Comparison of ENCODE assay signal across 11 mouse cellular contexts in the genomic region with DNA sequence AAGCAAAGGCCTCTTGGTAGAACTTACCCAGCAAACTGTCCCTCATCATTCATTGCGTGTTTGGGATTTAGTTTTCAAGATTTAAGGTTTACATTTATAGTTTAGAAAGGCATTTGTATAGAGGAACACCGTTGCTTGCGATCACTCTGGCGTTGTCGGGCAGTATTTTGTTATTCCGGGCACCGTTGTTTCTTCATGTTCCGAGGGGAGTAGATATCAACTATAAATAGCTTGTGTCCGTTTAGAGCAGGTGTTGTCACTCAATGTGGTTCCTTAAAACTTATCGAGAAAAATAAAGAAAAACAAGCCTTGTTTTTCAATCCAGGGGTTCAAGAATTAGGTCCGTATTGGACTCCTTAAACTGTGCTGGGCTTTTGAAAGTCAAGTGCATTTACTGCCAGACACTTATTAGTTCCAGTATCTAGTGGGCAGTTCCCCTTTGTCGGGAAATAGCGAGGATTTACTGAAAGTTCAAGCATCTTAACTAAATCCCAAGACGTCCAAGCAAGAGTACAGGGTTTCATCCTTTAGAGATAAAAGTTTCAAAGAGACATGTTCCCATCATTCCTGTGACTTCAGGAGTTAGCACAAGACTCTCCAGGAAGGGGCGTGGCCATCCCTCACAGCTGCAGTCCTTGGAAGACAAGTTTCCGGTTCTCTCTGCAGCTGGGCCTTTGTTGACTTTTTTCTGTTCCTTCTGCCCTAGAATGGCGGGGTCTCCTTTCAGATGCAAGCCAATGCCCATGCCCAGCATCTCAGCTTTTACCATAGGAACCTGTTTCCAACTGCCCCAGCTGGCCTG. TPM values are rescaled to one million over a fixed set of nuclear protein-coding genes. Genes with fewer than 3 reads are reported as not detected.
DNase-seq lines count a peak whose midpoint lies in the region; ATAC-seq lines count a peak whose summit lies in the region.
"Had no signal": no experiment of that assay in that cellular context is flagged by ENCODE, and none has a peak within 500 bp of the region (broad histone marks: within the 10 kb centered on the region; RNA-seq: fewer than 3 reads in every experiment).

No protein-coding gene starts in this region.

- H3K27me3 ChIP-seq in megakaryocyte, embryonic 14.5 days (replicated peaks) = no peaks in the 10 kb centered on the region

- peak overlapping the region; percentile 98 for H3K4me3 ChIP-seq in megakaryocyte, embryonic 14.5 days (replicated peaks)

- H3K9me3 ChIP-seq in megakaryocyte, embryonic 14.5 days = peaks cover 7% of the 10 kb centered on the region; the same call in 1 of the 2 replicates
- H3K9me3 ChIP-seq: forebrain, embryonic 10.5 days had no signal

- peaks cover 76% of the 10 kb centered on the region for H3K4me1 ChIP-seq in megakaryocyte, embryonic 14.5 days

- 61% methylated on average over 17 of the region's 17 CpGs for WGBS in large intestine, adult 2 months

- peaks cover 48% of the 10 kb centered on the region for H3K36me3 ChIP-seq in megakaryocyte, embryonic 14.5 days (replicated peaks; ENCODE audit: low read length)
- H3K36me3 ChIP-seq: forebrain, embryonic 10.5 days had no signal

- ATAC-seq in megakaryocyte, adult 5-6 weeks (ENCODE audit: poor library complexity, severe bottlenecking) = no peak

- DNase-seq in embryo, embryonic 10.5 days (ENCODE audit: low spot score) = peak; percentile 60
- peak; percentile 37 for DNase-seq in large intestine, adult 2 months (ENCODE audit: low read depth, low spot score)
- DNase-seq in thymus, postnatal 0 days (ENCODE audit: low spot score) = peak; percentile 84
- no peak for DNase-seq in right cerebral cortex, postnatal 4 days
- no peak for DNase-seq in yolk sac, embryonic 10.5 days (ENCODE audit: low spot score)
- no peak for DNase-seq in cerebellum, adult 18-20 months
- DNase-seq: right cerebral cortex, postnatal 14 days had no signal

RNA-seq across cellular contexts. Expression of gene Syk, which starts 1.9 kb away (rescaled TPM):
- polyA plus RNA-seq in megakaryocyte, embryonic 14.5 days (2012; ENCODE audit: insufficient read depth, low replicate concordance) = 33.3 and 55.7 TPM in 2 replicates
- total RNA-seq in megakaryocyte, adult 5-6 weeks (2015) = 87.8 and 90.2 TPM in 2 replicates
- total RNA-seq in megakaryocyte, adult 5-6 weeks (2017) = 157 and 178 TPM in 2 replicates
- 16.9 and 20.0 TPM in 2 replicates for polyA plus RNA-seq in large intestine, adult 2 months (2012; rRNA removed)
- polyA plus RNA-seq in thymus, postnatal 0 days (2015; fragmentation: Nextera tagmentation; extraction: Ambion mirVana) = 7.6 and 8.9 TPM in 2 replicates

RNA-seq across cellular contexts. Expression of gene Diras2, which starts 53.8 kb away (rescaled TPM):
- polyA plus RNA-seq in megakaryocyte, embryonic 14.5 days (2012; ENCODE audit: insufficient read depth, low replicate concordance) = 1.3 TPM in 1 of 2 replicates, not detected in the other
- 0.30 and 0.54 TPM in 2 replicates for total RNA-seq in megakaryocyte, adult 5-6 weeks (2015)
- 0.04 TPM in 1 of 2 replicates, not detected in the other for total RNA-seq in megakaryocyte, adult 5-6 weeks (2017)
- 0.82 and 0.89 TPM in 2 replicates for polyA plus RNA-seq in large intestine, adult 2 months (2012; rRNA removed)
- polyA plus RNA-seq in thymus, postnatal 0 days (2015; fragmentation: Nextera tagmentation; extraction: Ambion mirVana) = 3.4 and 3.6 TPM in 2 replicates
- total RNA-seq: liver, adult 2 months had no signal

Comparison
In these comparisons a context has a peak if more than half of its experiments do, and no peak if none do; other contexts are left out.
1. DNase-seq: peak in embryo, embryonic 10.5 days (single experiment), large intestine, adult 2 months (single experiment) and thymus, postnatal 0 days (single experiment); none in right cerebral cortex, postnatal 4 days (single experiment), yolk sac, embryonic 10.5 days (single experiment) and cerebellum, adult 18-20 months (0 of 2).